Mouse (Mus musculus): ENCODE data around the gene Dpm2.
A peak's percentile ranks its signal among the peaks of the same experiment; 100 is the strongest.

Dpm2 gene

DNA sequence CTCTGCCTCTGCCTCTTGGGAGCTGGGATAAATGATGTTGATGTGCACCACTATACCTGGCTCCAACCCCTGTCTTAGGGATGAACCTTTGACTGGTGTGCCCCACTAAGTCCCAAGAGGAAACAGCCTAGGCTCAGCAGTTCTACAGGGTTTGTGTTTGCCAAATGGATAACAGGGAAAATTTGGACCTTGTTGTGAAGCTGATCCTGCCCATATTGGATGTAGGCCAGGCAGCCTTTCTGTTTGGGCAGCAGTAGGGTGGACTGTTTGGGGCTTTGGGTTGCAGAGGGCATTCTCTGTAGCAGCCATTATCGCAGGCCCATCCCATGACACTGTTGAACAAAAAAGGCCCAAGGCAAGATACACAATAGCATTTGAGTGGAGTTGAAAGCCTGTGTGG lies 23.7 kb upstream of the Dpm2 start:
- no peak for DNase-seq (ENCODE audit: low read depth, low spot score)

DNA sequence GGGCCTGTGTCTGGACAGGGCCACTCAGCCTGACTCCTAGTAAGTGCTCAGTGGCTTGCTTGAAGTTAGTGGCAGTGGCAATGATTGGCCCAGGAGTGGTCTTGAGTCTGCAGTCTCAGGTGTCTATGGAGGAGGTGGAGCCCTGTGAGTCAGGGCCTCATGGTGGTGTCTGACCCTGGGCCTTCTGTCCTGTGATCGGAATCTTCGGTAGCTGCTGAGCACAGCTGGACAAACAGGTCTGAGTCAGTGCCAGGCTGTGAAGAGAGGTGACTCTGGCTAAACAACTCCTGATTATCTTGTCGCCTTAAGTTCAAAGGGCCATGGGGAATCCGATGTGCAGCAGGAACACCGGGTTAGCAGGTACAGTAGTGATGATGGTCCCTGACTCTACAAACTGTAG lies 23.3 kb upstream of the Dpm2 start:
- no peak for DNase-seq (ENCODE audit: low read depth, low spot score)

DNA sequence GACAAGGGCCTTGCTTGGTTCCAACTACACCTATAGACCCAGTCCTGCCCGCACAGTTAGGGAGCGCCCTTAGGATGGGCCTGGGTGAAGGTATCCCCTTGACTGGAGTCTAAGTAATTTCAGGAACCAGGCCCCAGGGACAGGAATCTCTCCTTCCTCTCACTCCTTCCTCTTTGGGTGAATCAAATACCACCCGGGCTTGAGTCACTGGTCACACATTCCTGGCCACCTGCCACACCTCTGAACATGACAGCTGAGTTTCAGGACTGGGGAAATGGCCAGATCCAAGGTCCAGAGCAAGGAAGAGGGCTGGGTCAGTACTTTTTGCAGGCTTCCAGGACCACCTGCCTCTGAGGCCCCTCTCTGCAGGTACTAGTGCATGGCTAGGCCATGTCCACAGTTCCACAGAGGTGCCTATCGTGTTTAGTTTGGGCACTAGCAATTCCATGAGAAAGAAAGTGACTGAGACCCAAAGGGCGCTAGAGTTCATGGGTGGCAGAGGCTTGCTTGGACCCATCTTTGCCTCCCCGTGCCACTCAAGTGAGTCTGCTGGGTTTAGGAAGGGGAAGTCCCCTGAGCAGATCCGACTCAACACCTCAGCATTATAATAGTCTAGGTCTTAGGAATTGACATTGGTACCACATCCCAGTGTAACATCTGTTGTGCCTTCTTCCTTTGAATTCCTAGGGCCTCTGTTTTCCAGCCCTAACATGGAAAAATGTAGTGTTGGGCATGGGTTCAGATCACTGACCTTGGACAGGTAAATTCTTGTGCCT lies 22.5 kb upstream of the Dpm2 start:
- DNase-seq (ENCODE audit: low read depth, low spot score), result no peak

DNA sequence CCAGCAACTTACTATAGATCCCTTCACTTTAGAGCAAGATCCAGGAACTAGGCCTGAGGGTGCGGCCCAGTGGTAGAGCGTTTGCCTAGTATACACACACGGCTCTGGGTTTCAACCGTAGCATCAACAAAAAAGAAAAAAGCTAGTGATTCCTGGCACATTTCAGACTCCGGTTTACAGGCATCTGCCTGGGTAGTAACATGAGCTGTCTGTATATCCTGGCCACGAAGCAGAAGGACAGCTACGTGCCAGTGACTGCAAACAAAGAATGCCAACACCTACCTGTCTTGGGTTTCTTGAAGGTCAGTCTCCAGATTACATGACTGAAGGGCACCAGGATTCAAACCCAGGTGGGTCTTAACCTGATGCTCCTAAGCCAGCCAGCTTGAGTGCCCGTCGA lies 21.5 kb upstream of the Dpm2 start:
- no peak for DNase-seq (ENCODE audit: low read depth, low spot score)

DNA sequence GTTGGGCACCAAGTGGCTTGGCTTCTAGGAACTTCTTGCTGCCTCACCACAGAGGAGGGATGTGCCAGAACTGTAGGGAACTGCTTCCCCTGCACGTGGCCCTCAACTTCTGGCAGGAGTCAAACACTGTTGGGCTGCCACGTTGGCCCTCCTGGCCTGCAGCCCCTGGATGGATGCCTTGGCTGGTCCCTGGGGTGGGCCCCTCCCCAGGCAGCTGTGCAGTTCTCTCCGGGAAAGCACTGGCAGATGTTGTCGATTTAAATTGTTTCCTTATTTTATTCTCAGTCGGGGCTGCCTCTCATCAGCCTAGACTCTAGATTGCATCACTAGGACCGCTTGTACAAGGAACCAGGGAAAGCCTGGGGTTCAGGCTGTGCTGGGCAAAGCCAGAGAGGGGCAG lies 20.9 kb upstream of the Dpm2 start:
- DNase-seq (ENCODE audit: low read depth, low spot score), result no peak

DNA sequence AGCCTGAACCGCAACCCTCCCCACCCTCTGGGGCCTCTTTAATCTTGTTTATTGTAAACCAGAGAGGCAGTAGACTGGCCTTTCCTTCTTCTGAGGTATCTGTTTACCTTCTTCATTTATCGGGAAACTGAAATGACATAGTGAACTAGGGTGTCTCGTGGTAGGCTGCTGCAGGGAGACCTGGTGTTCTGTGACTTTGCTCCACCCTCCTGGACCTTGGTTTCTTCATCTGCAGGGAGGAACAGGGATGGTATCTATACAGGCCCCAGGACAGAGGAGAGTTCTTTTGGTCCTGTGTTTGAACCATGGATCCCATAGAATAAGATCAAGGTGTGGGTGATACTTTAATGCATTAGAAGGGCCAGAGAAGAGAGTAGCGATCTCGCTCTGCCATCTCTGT lies 19.4 kb upstream of the Dpm2 start:
- DNase-seq (ENCODE audit: low read depth, low spot score), result no peak

DNA sequence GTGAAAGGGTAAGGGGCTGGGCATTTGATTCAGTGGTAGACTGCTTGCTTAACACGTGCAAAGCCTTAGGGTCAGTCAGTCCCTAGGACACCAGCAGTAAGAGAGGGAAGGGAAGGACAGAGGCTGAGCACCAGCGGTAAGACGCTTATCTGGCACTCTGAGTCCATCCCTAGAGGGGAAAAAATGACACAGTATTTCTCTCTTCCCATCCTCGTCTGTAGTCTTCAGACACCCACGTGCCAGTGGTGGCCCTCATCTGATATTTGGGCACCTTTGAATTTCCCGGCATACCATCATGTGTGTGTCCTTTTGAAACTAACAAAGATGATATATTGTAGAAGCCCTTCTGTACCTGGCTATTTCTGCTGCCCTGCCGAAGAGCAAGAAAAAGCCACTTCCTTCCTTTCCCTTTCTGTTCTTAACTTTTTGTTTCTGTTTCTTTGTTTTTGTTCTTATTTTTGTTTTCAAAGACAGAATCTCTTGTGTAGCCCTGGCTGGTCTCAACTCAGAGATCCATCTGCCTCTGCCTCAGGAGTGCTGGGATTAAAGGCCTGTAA lies 17.0 kb upstream of the Dpm2 start:
- DNase-seq (ENCODE audit: low read depth, low spot score), result no peak

DNA sequence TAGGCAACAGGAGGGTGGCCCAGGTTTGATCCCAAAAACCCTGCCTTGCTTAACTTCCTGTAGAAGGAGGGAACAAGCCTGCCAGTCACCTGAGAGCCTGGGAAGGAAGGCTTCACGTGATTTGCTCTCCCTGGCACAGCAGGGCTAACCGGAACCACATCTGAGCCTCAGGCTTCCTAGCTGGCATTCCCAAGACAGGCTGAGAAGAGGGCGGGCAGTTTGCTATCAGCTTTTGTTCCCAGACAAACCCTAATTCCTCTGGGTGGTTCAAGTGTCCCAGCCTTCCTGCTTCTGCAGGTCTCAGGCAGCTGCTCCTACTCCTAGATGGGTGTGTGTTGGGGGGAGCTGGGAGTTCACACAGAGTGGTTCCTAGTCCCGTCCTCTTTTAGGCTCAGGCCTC lies 15.2 kb upstream of the Dpm2 start:
- DNase-seq (ENCODE audit: low read depth, low spot score), result peak; percentile 35

DNA sequence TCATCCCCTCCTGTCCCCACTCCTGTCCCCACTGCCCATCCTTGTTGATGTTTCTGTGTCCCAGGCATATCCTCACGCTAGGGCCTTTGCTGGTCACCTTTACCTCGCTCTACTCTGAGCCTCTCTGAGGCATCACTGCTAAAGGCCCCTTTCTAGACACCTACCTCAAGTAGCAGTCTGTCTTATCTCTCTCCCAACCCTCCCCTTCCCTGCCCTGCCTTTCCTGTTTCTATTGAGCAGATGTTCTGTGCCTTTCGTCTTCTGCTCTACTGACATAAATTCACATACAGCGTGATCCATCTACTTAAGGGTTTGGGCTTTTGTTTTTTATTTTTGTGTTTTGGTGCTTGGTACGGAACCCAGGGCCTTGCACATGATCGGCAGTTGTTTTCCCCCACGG lies 14.6 kb upstream of the Dpm2 start:
- no peak for DNase-seq (ENCODE audit: low read depth, low spot score)

DNA sequence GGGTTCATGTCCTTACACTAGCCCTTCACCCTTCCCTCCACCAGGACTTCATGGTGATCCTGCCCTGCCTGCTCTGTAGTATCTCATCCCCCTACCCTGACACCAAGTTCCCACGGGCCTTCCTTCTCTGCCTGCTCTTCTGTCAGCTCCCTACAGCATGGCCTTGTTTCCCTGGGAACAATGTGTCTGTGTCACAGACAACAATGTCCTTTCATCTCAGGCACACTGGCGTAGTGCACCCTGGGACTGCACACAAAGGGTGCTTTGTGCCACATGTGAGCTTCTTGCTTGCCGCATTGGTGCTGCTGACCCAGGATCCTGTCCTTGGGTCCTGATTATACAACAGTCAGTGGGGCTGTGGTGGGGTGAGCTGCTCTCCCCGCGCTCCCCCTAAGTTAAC lies 11.1 kb upstream of the Dpm2 start:
- DNase-seq (ENCODE audit: low read depth, low spot score), result no peak

DNA sequence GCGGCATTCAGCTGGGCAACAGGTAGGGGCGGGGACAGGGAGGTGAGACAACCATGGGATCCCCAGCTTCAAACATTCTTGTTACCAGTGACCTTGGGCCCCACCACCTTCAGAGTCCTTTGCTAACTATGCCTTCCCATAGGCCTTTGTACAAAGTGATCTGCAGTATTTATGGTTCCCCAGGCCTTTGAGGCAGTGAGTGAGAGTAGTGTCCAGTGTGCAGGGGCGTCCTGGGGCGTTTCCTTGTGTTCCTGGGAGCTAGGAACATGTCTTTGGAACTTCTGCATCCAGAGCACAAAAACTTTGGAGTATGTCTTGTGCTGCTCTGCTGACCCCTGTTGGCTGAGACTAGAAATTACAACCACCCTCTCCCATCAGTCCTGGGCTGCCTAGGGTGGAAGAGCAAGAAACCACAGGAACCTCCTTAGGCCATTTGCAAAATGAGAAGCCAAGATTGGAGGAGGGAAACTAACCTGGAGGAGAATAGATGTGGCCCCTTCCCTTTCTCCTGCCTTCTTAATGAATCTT lies 4.1 kb upstream of the Dpm2 start:
- peak; percentile 83 for DNase-seq (ENCODE audit: low read depth, low spot score)

DNA sequence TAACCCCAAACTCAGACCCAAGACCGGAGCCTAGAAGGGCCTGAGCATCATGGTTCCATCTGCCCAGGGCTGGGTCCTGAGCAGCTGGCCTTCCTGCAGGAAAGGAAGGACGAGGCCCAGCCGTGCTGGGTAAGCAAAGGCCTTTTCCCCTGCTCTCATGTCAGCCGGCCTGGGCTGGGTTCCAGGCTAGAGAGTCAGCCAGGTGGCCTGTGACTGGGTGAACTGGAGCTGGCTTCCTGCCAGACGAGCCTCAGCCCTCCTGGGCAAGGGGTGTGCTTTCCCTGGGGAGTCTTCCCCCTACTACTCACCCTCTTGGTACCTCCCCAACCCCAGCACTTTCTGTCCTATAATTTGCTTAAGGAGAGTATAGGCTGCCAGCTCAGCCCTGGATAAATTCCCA lies 2.5 kb upstream of the Dpm2 start:
- no peak for DNase-seq (ENCODE audit: low read depth, low spot score)

DNA sequence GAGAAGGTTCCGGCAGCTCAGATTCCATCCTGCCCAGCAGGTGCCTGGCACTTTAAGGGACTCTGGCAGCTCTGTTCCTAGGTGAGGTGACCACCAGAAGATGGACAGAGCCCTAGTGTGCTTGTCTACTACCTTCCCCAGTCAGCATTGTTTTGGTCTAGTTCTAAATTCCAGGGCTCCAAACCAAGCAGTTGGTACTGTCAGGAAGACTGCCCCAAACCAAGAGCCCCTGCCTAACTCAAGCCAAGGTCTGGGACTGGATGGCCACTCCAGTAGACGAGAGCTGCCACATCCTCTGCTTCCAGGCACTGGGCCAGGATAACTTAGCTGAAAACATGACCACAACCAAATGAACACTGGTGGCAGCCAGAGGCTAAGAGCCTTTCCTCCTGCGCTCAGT lies 1.7 kb upstream of the Dpm2 start:
- no peak for DNase-seq (ENCODE audit: low read depth, low spot score)

DNA sequence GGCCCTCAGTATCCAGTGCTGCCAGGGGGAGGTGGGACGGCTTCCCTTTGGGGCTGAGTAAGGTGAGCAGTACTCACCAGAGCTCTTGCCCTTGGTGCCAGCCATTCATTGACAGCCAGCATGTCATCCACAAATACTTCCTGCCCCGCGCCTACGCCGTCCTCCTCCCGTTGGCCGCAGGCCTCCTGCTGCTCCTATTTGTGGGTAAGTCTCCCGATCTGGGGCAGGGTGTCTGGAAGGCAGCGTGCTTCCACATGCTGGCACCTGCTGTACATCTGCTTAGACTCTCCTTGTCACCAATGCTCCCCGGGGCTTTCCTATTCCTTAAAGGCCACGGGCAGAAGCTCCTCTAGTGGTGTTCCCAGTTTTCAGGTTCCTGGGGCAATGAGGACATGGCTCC lies 1.5 kb downstream of the Dpm2 start:
- DNase-seq (ENCODE audit: low read depth, low spot score), result no peak

DNA sequence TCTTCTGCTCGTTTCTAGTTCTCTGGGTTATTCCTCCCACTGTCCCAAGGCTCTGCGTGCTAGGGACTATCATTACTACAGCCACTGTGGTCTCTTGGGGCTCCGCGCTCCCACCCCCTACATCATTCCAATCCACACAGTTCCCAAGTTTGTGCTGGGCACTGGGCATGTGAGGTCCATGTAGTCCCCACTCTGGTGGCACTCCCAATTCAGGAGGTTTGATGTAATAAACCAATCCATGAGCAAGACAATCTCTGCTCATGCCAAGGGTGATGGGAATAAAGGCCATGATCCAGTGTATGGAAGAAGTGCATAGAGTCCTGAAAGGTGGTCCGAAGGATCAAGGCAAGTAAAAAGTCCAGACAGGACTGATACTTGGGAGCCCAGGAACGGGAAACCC lies 3.8 kb downstream of the Dpm2 start, which contains the start of gene Pip5kl1:
TSS of gene Pip5kl1 (plus strand) at position 301 of the 400 bp plus-strand sequence.
- DNase-seq (ENCODE audit: low read depth, low spot score), result no peak

DNA sequence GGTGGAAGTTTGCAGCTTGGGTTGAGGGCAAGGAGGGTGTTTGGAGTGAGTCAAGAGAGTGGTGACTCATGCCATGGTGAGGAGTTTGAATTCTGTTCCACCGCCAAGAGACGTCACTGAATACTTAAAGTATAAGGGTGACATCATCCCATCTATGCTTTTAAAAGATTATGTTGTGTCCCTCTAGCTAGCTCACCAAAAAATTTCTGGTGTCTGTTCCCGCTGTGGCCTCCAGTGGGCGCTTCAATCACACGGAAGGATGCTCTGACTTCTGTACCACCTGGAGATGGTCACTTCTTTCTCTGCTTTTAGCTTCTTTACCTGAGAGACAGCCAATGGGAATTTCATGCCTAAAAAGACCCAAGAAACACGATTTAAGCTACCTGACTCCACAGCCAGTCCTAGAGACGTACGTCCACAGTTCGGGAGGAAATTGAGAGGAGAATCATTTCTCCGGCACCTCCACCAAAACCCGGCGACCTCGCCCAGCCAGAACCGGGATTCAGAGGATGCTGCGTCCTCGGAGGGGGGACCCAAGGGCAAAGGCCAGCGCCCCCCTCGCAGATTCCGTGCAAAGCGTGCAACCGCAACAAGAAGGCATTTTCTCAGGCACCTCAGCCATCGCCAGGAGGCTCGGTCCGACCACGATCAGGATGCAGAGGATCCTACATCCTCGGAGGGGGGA lies 4.4 kb downstream of the Dpm2 start:
- DNase-seq (ENCODE audit: low read depth, low spot score), result peak; percentile 64

DNA sequence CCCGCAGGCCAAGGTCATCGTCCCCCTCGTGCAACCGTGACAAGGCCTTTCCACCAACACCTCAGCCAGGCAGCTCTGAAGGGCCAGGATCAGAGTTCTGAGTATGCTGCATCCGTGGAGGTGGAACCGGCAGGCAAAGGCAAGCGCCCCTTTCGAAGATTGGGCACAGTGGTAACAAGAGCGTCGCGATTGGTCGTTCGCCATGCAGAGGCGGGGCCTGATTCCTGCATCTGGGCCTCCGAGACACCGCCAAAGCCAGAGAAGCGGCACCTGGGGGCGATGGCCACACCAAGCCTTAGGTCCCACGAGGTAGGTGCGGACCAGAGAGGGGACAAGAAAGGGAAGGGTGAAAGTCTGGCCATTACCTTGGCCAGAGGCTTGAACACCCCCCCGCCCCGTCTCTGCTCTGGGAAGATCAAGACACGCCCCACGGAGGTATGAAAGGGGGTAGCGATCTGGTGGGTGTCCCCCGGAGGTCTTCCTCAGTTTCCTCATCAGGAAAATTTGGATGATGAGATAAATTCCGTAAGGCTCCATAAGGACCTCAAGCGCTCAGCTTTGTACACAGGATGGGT lies 5.0 kb downstream of the Dpm2 start, which contains the start of gene 9430097D07Rik:
TSS of gene 9430097D07Rik (minus strand) at position 99 of the 575 bp plus-strand sequence.
- peak; percentile 79 for DNase-seq (ENCODE audit: low read depth, low spot score)

DNA sequence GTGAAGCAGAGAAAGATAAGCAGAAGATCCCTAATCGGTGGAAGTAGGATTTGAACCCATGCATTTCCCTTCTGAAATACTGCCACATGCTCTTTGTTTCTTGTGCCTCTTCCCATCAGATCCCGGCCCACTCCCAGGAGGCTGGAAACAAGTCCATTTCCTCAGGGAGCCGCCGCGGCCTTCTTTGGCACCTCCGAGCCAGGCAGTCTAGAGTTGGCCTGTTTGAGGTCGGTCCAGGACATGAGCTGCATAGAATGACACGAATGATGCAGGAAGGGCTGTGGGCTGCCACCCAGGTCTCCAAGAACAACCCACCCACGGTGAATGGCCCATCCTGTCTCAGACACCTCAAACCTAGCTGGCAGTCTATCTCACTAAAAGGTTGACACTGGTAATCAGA lies 5.9 kb downstream of the Dpm2 start:
- no peak for DNase-seq (ENCODE audit: low read depth, low spot score)

DNA sequence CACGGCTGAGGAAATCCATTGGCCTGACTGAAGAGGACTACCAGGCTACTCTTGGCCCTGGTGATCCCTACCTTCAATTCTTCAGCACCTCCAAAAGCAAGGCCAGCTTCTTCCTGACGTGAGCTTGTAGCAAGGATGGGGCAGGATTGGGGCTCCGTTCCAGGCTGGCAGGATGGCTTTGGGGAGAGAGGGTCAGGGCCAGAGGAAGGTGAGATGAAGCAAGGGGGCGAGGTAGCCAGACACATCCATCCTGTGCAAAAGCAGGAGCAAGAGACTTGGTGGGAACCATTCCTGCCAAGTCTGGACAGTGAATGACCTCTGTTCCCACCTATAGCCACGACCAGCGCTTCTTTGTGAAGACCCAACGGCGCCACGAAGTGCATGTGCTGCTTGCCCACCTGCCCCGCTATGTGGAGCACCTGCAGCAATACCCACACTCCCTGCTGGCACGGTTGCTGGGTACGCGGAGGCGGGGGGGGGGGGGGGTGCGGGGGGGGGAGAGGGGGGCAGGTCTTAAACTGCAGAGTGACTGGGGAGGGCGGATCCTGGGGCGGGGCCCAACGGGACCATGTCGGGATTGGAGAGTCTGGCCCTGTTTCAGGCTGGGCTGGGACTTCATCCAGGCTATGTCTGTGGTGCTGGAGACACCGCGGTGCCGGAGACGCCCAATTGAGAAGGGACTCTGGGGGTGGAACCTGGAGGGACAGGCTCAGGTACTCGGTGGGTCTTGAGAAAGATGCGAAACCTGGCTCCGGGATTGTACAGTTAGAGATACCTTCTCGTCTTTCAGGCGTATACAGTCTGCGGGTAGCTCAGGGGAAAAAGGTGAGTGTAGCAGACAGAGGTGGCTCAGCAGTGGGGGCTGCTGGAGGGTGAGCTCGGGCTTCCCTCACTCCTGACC lies 7.7 kb downstream of the Dpm2 start:
- DNase-seq (ENCODE audit: low read depth, low spot score), result no peak

DNA sequence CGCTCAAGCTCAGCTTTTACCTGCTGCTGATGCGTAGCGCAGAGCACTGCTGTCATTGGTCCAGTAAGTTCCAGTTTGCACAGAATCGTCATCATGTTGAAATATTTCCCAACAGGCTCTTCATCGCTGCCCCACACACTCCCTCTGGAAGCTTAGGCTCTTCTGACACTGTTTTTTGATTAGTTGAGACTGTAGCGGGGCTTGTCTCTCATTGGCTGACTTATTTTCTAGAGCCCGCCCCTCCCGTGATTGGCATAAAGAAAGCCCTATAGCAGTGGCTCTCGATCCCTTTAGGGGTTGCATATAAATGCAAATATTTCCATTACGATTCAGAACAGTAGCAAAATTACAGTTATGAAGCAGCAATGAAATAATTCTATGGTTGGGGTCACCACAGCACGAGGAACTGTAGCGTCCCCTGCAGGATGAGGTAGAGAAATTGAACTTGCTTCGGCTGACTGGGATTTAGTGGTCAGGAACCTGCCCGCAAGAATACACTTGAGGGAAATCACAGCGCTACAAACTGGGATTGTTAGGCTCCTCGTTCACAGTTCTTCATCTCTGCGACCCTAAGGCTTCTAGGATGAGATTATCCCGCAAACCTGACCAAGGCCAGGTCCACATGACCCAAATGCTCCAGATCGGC lies 10.9 kb downstream of the Dpm2 start:
- DNase-seq (ENCODE audit: low read depth, low spot score), result peak; percentile 53
